Mouse (Mus musculus) brain, embryonic 18.5 days (tissue): ENCODE measurements at regions not wholly inside any gene's neighbourhood (a gene's known extent, or its start where the extent isn't known, plus 50 kb on each side); places are given as distances from the start of the nearest gene placed in this dataset.

Experiments used
- DNase-seq: peaks from one replicate; pipeline ENCODE4 v3.0.0-alpha.2; 2012; ENCODE audit warnings: low read depth, low spot score

GRCm38 (mm10) chr3:37882417-37882816, 158.1 kb upstream of the Gm5148 start:
- DNase-seq = no peak

GRCm38 (mm10) chr3:37881016-37881415, 156.7 kb upstream of the Gm5148 start:
- no peak for DNase-seq

- DNase-seq = no peak
These were observed 154.8 kb upstream of the Gm5148 start for GRCm38 (mm10) chr3:37879056-37879455.

DNA sequence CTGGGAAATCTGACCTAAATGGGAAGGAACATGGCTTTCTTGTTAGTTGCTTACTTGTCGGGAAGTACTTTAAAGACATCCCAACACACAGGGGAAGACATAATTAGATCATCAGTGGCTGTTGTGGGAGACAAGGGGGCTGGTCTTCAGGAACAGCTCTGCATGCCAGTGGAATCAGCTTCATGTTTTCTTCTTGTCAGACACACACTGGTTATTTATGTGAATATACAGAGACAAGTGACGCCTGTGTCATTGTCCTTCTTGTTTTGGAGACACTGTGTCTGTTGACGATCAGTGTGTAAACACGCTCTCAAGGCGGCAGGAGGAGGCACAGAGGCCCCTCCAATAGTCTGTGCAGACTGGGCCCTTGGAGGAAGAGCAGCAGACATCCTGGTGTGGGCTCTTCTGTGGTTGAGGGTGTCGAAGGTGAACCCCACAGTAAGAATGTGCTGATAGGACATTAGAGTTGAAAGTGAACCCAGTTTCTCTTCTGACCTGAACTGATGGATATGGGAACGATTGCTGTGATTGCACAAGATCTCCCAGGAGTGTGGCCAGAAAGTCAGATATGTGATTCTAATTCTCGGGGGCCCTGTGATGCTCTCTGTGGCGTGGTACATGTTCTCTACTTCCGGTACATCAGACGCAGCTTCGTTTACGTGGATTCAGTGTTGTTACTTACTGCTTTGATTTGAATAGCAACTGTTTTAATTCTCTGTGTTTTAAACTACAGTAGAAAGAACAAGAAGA, 151.9 kb upstream of the Gm5148 start:
- DNase-seq = no peak

GRCm38 (mm10) chr3:37875331-37876015, 151.2 kb upstream of the Gm5148 start:
- no peak for DNase-seq

GRCm38 (mm10) chr3:37874864-37875263, 150.6 kb upstream of the Gm5148 start:
- DNase-seq = no peak

DNA sequence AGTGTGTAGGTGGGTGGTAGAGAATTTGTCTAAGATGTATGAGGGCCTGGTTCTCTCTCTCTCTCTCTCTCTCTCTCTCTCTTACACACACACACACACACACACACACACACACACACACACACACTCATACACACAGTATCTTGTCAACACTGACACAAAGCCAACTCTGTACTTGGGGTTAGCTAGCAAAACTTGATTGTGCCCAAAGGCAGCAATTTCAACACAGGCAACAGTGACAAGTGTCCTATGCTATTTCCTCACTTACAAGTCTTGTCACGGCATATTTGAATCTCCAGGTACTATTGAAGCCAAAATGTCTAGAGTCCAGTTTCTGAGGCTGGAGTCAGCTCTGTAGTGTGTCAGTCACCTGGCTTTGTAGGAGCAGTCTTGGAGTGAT, 150.1 kb upstream of the Gm5148 start:
- DNase-seq = no peak

DNA sequence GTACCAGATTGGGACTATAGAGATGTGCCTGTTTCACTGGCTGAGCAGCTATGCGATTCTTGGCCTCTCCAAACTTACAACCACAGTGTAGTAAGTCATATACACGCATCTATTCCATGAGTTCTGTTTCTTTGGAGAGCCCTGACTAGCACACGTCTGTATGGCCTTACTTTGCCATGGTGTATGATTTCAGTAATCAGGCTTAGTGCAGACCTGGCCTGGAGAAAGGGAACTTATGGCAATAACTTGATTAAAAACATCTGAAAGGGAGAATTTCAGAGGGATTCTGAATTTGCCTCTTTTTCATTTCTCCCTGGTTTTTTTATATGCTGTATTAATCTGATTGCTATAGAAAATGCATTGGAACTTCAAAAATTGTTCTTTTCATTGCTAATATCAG, 148.0 kb upstream of the Gm5148 start:
- no peak for DNase-seq

- no peak for DNase-seq
These were observed 146.8 kb upstream of the Gm5148 start for GRCm38 (mm10) chr3:37871076-37871475.

DNA sequence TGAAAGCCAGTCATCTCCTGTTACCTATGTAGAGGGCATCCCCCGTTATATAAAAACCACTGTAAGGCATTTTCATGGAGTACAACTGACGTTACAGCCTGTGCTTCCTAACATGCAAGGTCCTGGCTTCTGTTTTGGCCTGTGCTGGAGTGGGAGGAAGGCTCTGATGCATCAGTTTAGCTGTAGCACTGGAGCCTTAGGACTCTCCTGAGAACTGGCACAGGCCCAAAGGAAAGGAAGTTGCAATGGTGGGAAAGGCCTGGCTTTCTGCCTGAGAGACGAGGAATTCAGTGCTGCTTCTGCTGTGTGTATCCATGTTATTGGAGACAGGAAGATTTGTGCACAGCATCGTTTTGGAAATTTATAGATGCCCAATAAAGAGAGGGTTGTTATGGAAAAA, 144.2 kb upstream of the Gm5148 start:
- no peak for DNase-seq

DNA sequence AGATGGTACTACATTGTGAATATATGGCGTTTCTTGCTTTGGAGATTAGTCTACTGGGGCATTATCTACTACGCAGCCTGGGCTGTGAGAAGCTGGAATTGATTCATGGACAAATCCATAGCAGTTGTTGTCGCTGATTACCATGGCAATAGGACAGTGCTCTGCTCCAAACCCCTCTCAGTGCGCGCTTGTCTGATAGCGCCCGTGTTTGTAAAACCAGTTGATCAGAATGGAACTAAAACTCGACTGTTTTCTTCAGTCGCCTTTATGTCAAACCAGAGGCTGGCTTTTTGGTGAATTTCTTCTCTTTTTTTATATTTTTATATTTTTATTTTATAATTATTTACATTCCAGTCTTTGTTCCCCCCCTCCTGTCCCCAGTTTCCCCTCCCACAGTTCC, 138.5 kb upstream of the Gm5148 start:
- no peak for DNase-seq

DNA sequence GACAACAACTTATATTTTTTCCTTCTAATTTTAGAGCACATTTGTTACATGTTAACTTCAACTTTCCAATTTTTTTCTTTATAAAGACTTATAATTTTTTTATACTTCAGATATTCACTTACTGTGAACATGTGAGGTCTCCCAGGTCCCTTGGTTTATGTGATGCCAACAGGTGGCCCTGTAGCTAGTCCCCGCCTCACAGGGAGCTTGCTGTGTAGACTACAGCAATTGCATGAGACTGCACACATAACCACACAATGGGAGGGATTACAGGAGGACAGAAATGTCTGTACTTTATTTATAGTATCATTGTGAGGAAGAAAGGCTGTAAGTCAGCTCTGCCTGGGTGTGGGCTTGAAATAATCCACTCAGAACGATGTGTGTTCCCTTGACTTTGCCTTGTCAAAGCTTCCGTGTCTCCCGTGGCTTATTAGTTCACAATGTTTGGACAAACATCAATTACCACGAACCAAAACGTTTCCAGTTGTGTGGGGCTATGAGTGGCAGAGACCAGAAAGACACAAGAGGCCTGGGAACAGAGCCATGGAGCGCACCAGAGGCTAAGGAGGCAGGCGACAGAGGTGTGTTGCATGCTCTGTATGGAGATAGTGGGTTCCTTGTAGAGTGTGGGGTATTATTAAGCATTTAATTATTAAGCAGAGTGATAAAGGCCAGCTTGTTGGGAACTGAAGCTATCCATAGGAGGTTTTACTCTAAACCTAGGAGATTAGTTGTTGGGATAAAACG, 136.6 kb upstream of the Gm5148 start:
- no peak for DNase-seq

- DNase-seq = no peak
These were observed 135.9 kb upstream of the Gm5148 start for GRCm38 (mm10) chr3:37860034-37860714.

DNA sequence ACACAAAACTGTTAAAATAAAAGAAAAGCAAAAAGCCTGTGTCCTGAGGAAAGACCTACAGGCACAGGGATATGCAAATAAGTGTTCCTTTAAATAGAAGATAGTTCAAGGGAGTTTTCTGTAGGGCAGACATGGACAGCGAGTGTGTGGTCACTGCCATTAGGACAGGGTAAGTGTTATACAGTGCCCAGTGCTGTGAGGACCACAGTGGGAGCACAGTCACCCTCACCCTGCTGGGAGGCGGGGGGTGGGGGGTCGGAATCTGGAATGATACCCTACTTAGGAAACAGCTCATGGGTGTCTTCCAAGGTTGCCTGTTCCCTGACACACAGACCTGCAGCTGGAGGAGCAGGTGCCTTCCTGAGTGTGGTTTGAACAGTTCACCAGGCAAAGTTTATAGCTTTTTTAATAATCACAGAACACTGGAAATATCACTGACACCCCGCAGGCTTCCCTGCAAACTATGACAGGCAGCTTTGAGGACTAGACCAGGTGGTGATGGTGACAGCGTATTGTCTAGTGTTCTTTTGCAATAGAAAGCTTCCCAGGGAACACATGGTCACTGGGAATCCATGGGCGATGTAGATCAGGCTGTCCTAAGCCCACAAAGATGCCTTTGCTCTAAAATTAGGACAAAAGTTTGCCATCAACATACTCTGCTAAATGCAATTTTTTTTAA, 134.5 kb upstream of the Gm5148 start:
- no peak for DNase-seq

DNA sequence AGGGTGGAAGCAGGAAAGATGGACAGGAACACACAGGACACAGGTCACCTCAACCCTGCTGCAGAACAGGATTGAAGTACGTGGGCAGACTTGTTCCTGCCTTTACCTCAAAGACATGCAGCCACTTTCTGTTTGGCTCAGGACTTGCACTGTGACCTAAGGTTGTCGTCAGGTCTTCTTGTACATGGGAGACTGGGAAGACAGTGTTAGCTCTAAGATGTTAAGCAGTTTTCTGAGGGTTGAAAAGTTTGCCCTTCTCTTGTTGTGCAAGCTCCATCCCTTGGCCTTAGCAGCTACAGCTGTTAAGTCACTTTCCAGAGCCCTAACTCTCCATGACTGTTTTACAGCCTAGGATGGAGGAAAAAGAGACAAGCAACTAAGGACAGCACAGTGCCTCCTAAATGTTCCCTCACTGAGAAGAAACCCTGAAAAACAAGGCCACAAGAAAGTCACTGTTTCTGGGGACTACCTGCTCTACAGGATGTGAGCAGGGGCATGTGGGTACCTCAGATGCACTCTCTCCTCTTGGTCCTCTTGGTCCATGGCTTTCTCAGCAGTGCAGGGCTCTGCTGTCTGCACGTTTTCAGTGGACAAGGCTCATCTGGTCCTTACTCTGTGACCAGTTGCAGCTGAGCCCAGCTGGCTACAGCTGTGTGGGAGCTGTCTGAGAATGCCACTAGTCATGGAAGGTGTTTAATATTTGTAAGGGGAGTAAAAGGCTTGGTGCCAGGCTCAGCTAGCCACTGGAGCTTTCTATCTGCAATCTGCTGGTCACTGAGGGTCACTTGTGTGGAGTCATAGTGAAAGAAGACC, 122.1 kb upstream of the Gm5148 start:
- no peak for DNase-seq

GRCm38 (mm10) chr3:37845313-37846023, 121.2 kb upstream of the Gm5148 start:
- no peak for DNase-seq

DNA sequence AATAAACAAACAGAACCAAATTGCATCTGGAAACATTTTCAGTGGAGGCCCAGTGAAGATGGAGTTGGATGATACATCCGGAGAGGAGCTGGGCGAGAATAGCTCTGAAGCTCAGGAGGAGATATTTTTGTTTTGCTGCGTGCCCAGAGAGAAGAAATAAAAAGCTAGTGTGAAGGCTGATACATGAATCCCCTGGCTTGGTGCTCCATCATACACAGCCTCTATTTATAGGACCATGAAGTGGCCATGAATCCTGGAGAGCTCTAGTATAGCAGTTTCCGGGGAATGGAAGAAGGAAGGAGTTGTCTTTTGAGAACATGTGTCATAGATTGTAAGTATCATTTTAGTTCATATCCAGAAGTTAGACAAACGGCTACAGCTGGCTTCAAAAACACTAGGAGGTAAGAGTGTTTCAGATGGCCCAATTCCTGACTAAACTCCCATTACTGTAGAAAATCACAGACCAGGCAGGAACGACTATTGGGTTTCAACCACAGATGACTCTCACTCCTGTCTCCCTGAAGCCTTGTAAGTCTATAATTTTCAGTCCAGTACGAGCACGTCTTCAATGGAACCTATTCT, 120.5 kb upstream of the Gm5148 start:
- no peak for DNase-seq

DNA sequence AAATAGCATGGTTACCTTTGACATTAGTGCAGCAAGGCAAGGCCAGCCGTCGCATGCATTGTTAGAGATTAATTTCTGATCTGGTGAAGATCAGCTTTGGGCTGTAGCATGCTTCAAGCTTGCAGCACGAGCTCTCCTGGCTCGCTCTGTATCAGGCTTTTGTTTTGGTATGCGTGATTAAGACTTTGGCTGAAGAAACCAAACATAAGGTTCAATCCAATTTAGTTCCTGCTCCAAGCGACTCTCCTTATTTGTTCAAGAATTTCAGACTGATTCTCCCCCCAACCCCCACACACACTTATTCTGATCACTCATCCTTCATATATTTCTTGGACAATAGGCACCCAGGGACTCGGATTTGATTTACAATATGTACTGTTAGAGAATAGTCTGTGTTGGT, 118.0 kb upstream of the Gm5148 start:
- DNase-seq = no peak

DNA sequence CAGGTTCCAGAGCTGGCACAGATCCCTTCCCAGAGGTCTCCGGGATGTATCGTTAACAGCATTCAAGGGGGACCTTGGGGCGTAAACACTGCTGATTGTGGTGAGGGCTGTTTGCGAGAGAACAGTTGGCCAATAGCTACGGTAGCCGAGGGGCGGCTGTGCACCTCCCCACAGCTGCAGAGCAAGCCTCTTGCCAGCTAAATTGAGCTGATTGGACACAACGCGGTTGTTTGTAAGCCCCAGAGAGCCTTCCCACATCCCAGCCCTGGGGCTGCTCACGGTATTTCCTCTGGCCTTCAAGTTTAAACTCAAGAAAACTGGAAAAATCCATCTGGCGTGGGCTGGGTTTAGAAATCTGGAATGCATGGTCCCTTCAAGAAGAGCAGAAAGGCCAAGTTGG, 114.6 kb upstream of the Gm5148 start:
- DNase-seq = no peak

GRCm38 (mm10) chr3:37836749-37837148, 112.5 kb upstream of the Gm5148 start:
- DNase-seq = no peak
